In genomic region chr9:101035836-101036596, GRCm38 (mm10) we compare ENCODE assay signal across 22 mouse cellular contexts. TPM values are rescaled to one million over a fixed set of nuclear protein-coding genes. Genes with fewer than 3 reads are reported as not detected.
DNase-seq lines count a peak whose midpoint lies in the region; ATAC-seq and TF ChIP-seq lines count a peak whose summit lies in the region.
"Had no signal": no experiment of that assay in that cellular context is flagged by ENCODE, and none has a peak within 500 bp of the region (broad histone marks: within the 10 kb centered on the region; RNA-seq: fewer than 3 reads in every experiment).

No protein-coding gene starts in this region.

- no peak for TF ChIP-seq CTCF in liver, adult 2 months (IDR thresholded peaks at IDR 0.05; ENCODE audit: low read depth, low read length)
- no peak for TF ChIP-seq CTCF in kidney, adult 2 months (conservative IDR thresholded peaks at IDR 0.05; ENCODE audit: insufficient read depth, insufficient read length, low read depth, low read length)

- WGBS in liver, adult 2 months: 24% methylated on average over 14 of the region's 15 CpGs
- 82% methylated on average over 12 of the region's 15 CpGs for WGBS in liver, embryonic 11.5 days
- WGBS in kidney, adult 2 months: 55% methylated on average over 15 of the region's 15 CpGs
- WGBS in kidney, embryonic 15.5 days: 78% methylated on average over 9 of the region's 15 CpGs
- WGBS in hindbrain, embryonic 12.5 days: 87% methylated on average over 15 of the region's 15 CpGs

- no peaks in the 10 kb centered on the region for H3K9me3 ChIP-seq in liver, embryonic 11.5 days (ENCODE audit: control insufficient read depth, low read length)
- H3K9me3 ChIP-seq in kidney, embryonic 15.5 days (replicated peaks): no peaks in the 10 kb centered on the region
- no peaks in the 10 kb centered on the region for H3K9me3 ChIP-seq in hindbrain, embryonic 12.5 days (replicated peaks)
- H3K9me3 ChIP-seq: embryonic facial prominence, embryonic 12.5 days; G1E; intestine, embryonic 15.5 days; limb, embryonic 15.5 days had no signal

- no peak for ATAC-seq in liver, embryonic 11.5 days (replicated peaks; ENCODE audit: low FRiP score)
- no peak for ATAC-seq in kidney, embryonic 15.5 days (replicated peaks; ENCODE audit: low FRiP score)
- no peak for ATAC-seq in hindbrain, embryonic 12.5 days (ENCODE audit: low FRiP score)
- no peak for ATAC-seq in megakaryocyte-erythroid progenitor cell, adult 5-6 weeks (replicated peaks; ENCODE audit: low FRiP score, low TSS enrichment, poor library complexity, severe bottlenecking)
- ATAC-seq: hindbrain, embryonic 16.5 days; intestine, embryonic 15.5 days; Patski had no signal

- peak; percentile 86 for DNase-seq in liver, adult 2 months (ENCODE audit: extremely low read depth, low read depth, low spot score)
- DNase-seq in liver, embryonic 11.5 days (ENCODE audit: low spot score): no peak
- DNase-seq in kidney, adult 2 months: peak; percentile 87
- DNase-seq in kidney, postnatal 36 days: peak; percentile 48 to 85
- DNase-seq: adrenal gland, postnatal 36 days; B cell, adult 2 months; cerebellum, postnatal 14 days; left cerebral cortex, postnatal 4 days; lung, embryonic 14.5 days; lung, postnatal 36 days; thymus, adult 18-20 months; thymus, postnatal 4 days had no signal

- no peak overlapping the region for H3K4me2 ChIP-seq in liver, embryonic 11.5 days
- no peak overlapping the region for H3K4me2 ChIP-seq in kidney, embryonic 15.5 days
- H3K4me2 ChIP-seq in hindbrain, embryonic 12.5 days (replicated peaks): no peak overlapping the region

- H3K4me1 ChIP-seq in liver, adult 2 months (ENCODE audit: control insufficient read depth, insufficient read depth, low read length): peaks cover 14% of the 10 kb centered on the region
- peaks cover 8% of the 10 kb centered on the region for H3K4me1 ChIP-seq in liver, embryonic 11.5 days (replicated peaks; ENCODE audit: control insufficient read depth, insufficient read depth, low read length)
- H3K4me1 ChIP-seq in kidney, adult 2 months (ENCODE audit: control insufficient read depth, insufficient read depth, low read length): peaks cover 18% of the 10 kb centered on the region; the same call in 1 of the 2 replicates
- H3K4me1 ChIP-seq in kidney, embryonic 15.5 days: peaks cover 35% of the 10 kb centered on the region
- peaks cover 12% of the 10 kb centered on the region for H3K4me1 ChIP-seq in hindbrain, embryonic 12.5 days

- no peaks in the 10 kb centered on the region for H3K79me2 ChIP-seq in liver, adult 2 months (ENCODE audit: control insufficient read depth, insufficient read depth, low read length)

- 0 out of 2 replicates have a peak overlapping the region, but pooled peaks have one; percentile 10 for H3K4me3 ChIP-seq in liver, adult 2 months (ENCODE audit: insufficient read depth, low read depth, low read length)
- no peak overlapping the region for H3K4me3 ChIP-seq in liver, embryonic 11.5 days (ENCODE audit: low read depth, low read length)
- no peak overlapping the region for H3K4me3 ChIP-seq in kidney, adult 2 months (ENCODE audit: insufficient read depth, low read depth, low read length)
- H3K4me3 ChIP-seq in kidney, embryonic 15.5 days (replicated peaks): no peak overlapping the region
- no peak overlapping the region for H3K4me3 ChIP-seq in hindbrain, embryonic 12.5 days

- peak overlapping the region; percentile 12 for H3K9ac ChIP-seq in liver, adult 2 months (ENCODE audit: low read depth, low read length)
- H3K9ac ChIP-seq in liver, embryonic 11.5 days (ENCODE audit: low read depth, low read length): no peak overlapping the region
- H3K9ac ChIP-seq in kidney, embryonic 15.5 days: no peak overlapping the region
- H3K9ac ChIP-seq in hindbrain, embryonic 12.5 days: no peak overlapping the region
- H3K9ac ChIP-seq: limb, embryonic 15.5 days had no signal

- H3K27me3 ChIP-seq in liver, adult 2 months (ENCODE audit: control insufficient read depth, insufficient read depth, low read length): no peaks in the 10 kb centered on the region
- no peaks in the 10 kb centered on the region for H3K27me3 ChIP-seq in liver, embryonic 11.5 days (replicated peaks; ENCODE audit: control insufficient read depth, insufficient read depth, low read length)
- no peaks in the 10 kb centered on the region for H3K27me3 ChIP-seq in kidney, adult 2 months (replicated peaks; ENCODE audit: control insufficient read depth, insufficient read depth, low read length)
- H3K27me3 ChIP-seq in kidney, embryonic 15.5 days: no peaks in the 10 kb centered on the region
- no peaks in the 10 kb centered on the region for H3K27me3 ChIP-seq in hindbrain, embryonic 12.5 days
- H3K27me3 ChIP-seq: CH12.LX; embryonic facial prominence, embryonic 12.5 days; intestine, embryonic 15.5 days; limb, embryonic 15.5 days; Patski had no signal

- peak overlapping the region; percentile 91 for H3K27ac ChIP-seq in liver, adult 2 months (replicated peaks; ENCODE audit: insufficient read depth, low read depth, low read length)
- H3K27ac ChIP-seq in liver, embryonic 11.5 days (ENCODE audit: low read depth, low read length): no peak overlapping the region
- peak overlapping the region; percentile 99 for H3K27ac ChIP-seq in kidney, adult 2 months (ENCODE audit: insufficient read depth, low read depth, low read length)
- peak overlapping the region; percentile 99 for H3K27ac ChIP-seq in kidney, embryonic 15.5 days
- no peak overlapping the region for H3K27ac ChIP-seq in hindbrain, embryonic 12.5 days

- TF ChIP-seq POLR2A in liver, adult 2 months (IDR thresholded peaks at IDR 0.05; ENCODE audit: extremely low read depth, insufficient read depth, low read length): no peak
- TF ChIP-seq POLR2A in kidney, adult 2 months (IDR thresholded peaks at IDR 0.05; ENCODE audit: low read depth, low read length): no peak

- no peaks in the 10 kb centered on the region for H3K36me3 ChIP-seq in liver, adult 2 months (ENCODE audit: control insufficient read depth, insufficient read depth, low read length)
- H3K36me3 ChIP-seq in liver, embryonic 11.5 days (ENCODE audit: control insufficient read depth, insufficient read depth, low read length): no peaks in the 10 kb centered on the region
- H3K36me3 ChIP-seq in kidney, adult 2 months (ENCODE audit: control insufficient read depth, insufficient read depth, low read length): no peaks in the 10 kb centered on the region
- H3K36me3 ChIP-seq in kidney, embryonic 15.5 days: 0 out of 2 replicates have a peak, but pooled peaks cover 3% of the 10 kb centered on the region
- no peaks in the 10 kb centered on the region; the same call in 1 of the 2 replicates for H3K36me3 ChIP-seq in hindbrain, embryonic 12.5 days
- H3K36me3 ChIP-seq: embryonic facial prominence, embryonic 12.5 days; intestine, embryonic 15.5 days had no signal

RNA-seq across cellular contexts. Expression of gene Pccb, which starts 1.3 kb away (rescaled TPM):
- total RNA-seq in liver, adult 2 months (2014; rRNA removed): 118 and 119 TPM in 2 replicates
- 185 and 192 TPM in 2 replicates for polyA plus RNA-seq in liver, adult 2 months (2012; rRNA removed)
- 8.7 and 10.2 TPM in 2 replicates for polyA plus RNA-seq in liver, embryonic 11.5 days (2014; fragmentation: Nextera tagmentation; extraction: Ambion mirVana)
- polyA plus RNA-seq in kidney, adult 2 months (2012; rRNA removed): 341 and 354 TPM in 2 replicates
- 24.5 and 26.4 TPM in 2 replicates for polyA plus RNA-seq in kidney, embryonic 15.5 days (2015; fragmentation: Nextera tagmentation; extraction: Ambion mirVana)
- 19.2 and 21.5 TPM in 2 replicates for polyA plus RNA-seq in hindbrain, embryonic 12.5 days (2016; fragmentation: Nextera tagmentation; extraction: Ambion mirVana)
- 27.7 and 37.8 TPM in 2 replicates for total RNA-seq in megakaryocyte-erythroid progenitor cell, adult 5-6 weeks (2014; fragmentation: Nextera tagmentation)
- 23.4 and 33.2 TPM in 2 replicates for total RNA-seq in megakaryocyte-erythroid progenitor cell, adult 5-6 weeks (2017)

RNA-seq across cellular contexts. Expression of gene Msl2, which starts 37.9 kb away (rescaled TPM):
- 13.6 and 19.1 TPM in 2 replicates for total RNA-seq in liver, adult 2 months (2014; rRNA removed)
- polyA plus RNA-seq in liver, adult 2 months (2012; rRNA removed): 9.6 and 9.7 TPM in 2 replicates
- polyA plus RNA-seq in liver, embryonic 11.5 days (2014; fragmentation: Nextera tagmentation; extraction: Ambion mirVana): 4.7 and 4.9 TPM in 2 replicates
- polyA plus RNA-seq in kidney, adult 2 months (2012; rRNA removed): 17.7 and 18.6 TPM in 2 replicates
- 4.9 and 7.0 TPM in 2 replicates for polyA plus RNA-seq in kidney, embryonic 15.5 days (2015; fragmentation: Nextera tagmentation; extraction: Ambion mirVana)
- polyA plus RNA-seq in hindbrain, embryonic 12.5 days (2016; fragmentation: Nextera tagmentation; extraction: Ambion mirVana): 9.6 and 11.7 TPM in 2 replicates
- total RNA-seq in megakaryocyte-erythroid progenitor cell, adult 5-6 weeks (2014; fragmentation: Nextera tagmentation): 50.4 and 86.2 TPM in 2 replicates
- total RNA-seq in megakaryocyte-erythroid progenitor cell, adult 5-6 weeks (2017): 50.3 and 52.2 TPM in 2 replicates

Comparison
In these comparisons a context has a peak if more than half of its experiments do, and no peak if none do; other contexts are left out.
1. H3K27ac ChIP-seq: peak in liver, adult 2 months (single experiment), kidney, adult 2 months (single experiment) and kidney, embryonic 15.5 days (single experiment); none in liver, embryonic 11.5 days (single experiment) and hindbrain, embryonic 12.5 days (single experiment).